Mouse (Mus musculus): ENCODE measurements around the gene Sfxn5.

GRCm38 (mm10) chr6:85360311-85360710, 27.1 kb upstream of the Sfxn5 start:
- TF ChIP-seq GATA1 (IDR thresholded peaks at IDR 0.05; ENCODE audit: borderline replicate concordance, low read length): no peak
- no peak for TF ChIP-seq FLI1 (IDR thresholded peaks at IDR 0.05; ENCODE audit: low read length)
